Mouse (Mus musculus) yolk sac, embryonic 10.5 days (tissue): ENCODE results near the gene Mylk3.
A peak's percentile ranks its signal among the peaks of the same experiment; 100 is the strongest.

ENCODE experiments used
- DNase-seq: peaks from one replicate; pipeline ENCODE4 v3.0.0-alpha.2; 2017; ENCODE audit warnings: low spot score

Mylk3 gene

GRCm38 (mm10) chr8:85386205-85386604 lies at the start of gene Mylk3:
Gene Mylk3, minus strand, starts transcription at chr8:85386345.
- DNase-seq, result no peak

GRCm38 (mm10) chr8:85435736-85436135 lies 49.6 kb upstream of the Mylk3 start:
- DNase-seq, result peak; percentile 80

- DNase-seq, result no peak
These were observed 48.7 kb upstream of the Mylk3 start for GRCm38 (mm10) chr8:85434817-85435216.

GRCm38 (mm10) chr8:85433017-85433393 lies 46.9 kb upstream of the Mylk3 start:
- DNase-seq, result no peak

GRCm38 (mm10) chr8:85432168-85433016 lies 46.2 kb upstream of the Mylk3 start, which contains the start of gene 4921524J17Rik:
Gene 4921524J17Rik, minus strand, starts transcription at chr8:85432833.
- DNase-seq, result peak; percentile 95

GRCm38 (mm10) chr8:85431281-85432167 lies 45.4 kb upstream of the Mylk3 start:
- DNase-seq, result no peak

- DNase-seq, result no peak
These were observed 44.7 kb upstream of the Mylk3 start for GRCm38 (mm10) chr8:85430801-85431200.

- peak; percentile 58 for DNase-seq
These were observed 43.1 kb upstream of the Mylk3 start for GRCm38 (mm10) chr8:85429219-85429618.

- DNase-seq, result no peak
These were observed 40.9 kb upstream of the Mylk3 start for GRCm38 (mm10) chr8:85427026-85427425.

GRCm38 (mm10) chr8:85421329-85421728 lies 35.2 kb upstream of the Mylk3 start:
- DNase-seq, result no peak

- no peak for DNase-seq
These were observed 22.4 kb upstream of the Mylk3 start for GRCm38 (mm10) chr8:85408526-85408925.

- DNase-seq, result no peak
These were observed 21.9 kb upstream of the Mylk3 start for GRCm38 (mm10) chr8:85408053-85408505.

- no peak for DNase-seq
These were observed 19.8 kb upstream of the Mylk3 start for GRCm38 (mm10) chr8:85405961-85406360.

- DNase-seq, result no peak
These were observed 19.3 kb upstream of the Mylk3 start for GRCm38 (mm10) chr8:85405418-85405817.

GRCm38 (mm10) chr8:85398548-85398947 lies 12.4 kb upstream of the Mylk3 start:
- DNase-seq, result no peak

GRCm38 (mm10) chr8:85397508-85397907 lies 11.4 kb upstream of the Mylk3 start:
- DNase-seq, result peak; percentile 42

- DNase-seq, result no peak
These were observed 10.4 kb upstream of the Mylk3 start for GRCm38 (mm10) chr8:85396432-85397079.

GRCm38 (mm10) chr8:85395681-85396431 lies 9.7 kb upstream of the Mylk3 start:
- no peak for DNase-seq

- DNase-seq, result no peak
These were observed 8.9 kb upstream of the Mylk3 start for GRCm38 (mm10) chr8:85395017-85395416.

GRCm38 (mm10) chr8:85393199-85393598 lies 7.1 kb upstream of the Mylk3 start:
- DNase-seq, result peak; percentile 46

GRCm38 (mm10) chr8:85391438-85391837 lies 5.3 kb upstream of the Mylk3 start:
- DNase-seq, result no peak
